Mouse (Mus musculus) CH12.LX (cell line): ENCODE measurements around the gene Nav1. TPM values are rescaled to one million over a fixed set of nuclear protein-coding genes. Genes with fewer than 3 reads are reported as not detected.
A peak's percentile ranks its signal among the peaks of the same experiment; 100 is the strongest.

Experiments
- DNase-seq: peaks from one replicate; pipeline ENCODE4 v3.0.0-alpha.2; 2013; ENCODE audit errors: extremely low read depth
- H3K27ac ChIP-seq: 2 replicates; pipeline ENCODE4 v1.5.1; 2012; ENCODE audit warnings: low read depth, mild to moderate bottlenecking, control low read depth, moderate library complexity; ENCODE audit not compliant: insufficient read depth
- H3K27me3 ChIP-seq: replicated peaks from 2 replicates; pipeline ENCODE3; 2012; ENCODE audit warnings: inconsistent platforms
- H3K36me3 ChIP-seq, 2 experiments: replicated peaks in 1 of 2; 2 replicates each; pipeline versions ENCODE3 to v1.6.1; 2012; ENCODE audit warnings: inconsistent platforms in 1 of 2, low read length in 1 of 2, mild to moderate bottlenecking in 1 of 2, mixed read lengths in 1 of 2, moderate library complexity in 1 of 2; ENCODE audit not compliant: control insufficient read depth in 1 of 2, insufficient read depth in 1 of 2
- H3K4me1 ChIP-seq, 2 experiments: 2 replicates each; pipeline ENCODE4 v1.6.1; 2012; ENCODE audit warnings: inconsistent platforms in 1 of 2, moderate library complexity in 1 of 2; ENCODE audit not compliant: insufficient read depth in 2 of 2, control insufficient read depth in 1 of 2
- H3K4me2 ChIP-seq: 2 replicates; pipeline ENCODE4 v1.6.1; 2012; ENCODE audit warnings: low read depth, mild to moderate bottlenecking, control low read depth; ENCODE audit not compliant: poor library complexity, insufficient read depth, severe bottlenecking
- H3K4me3 ChIP-seq, 3 experiments: fragments of 150-350 bp in 1 of 3; sonication (generic) in 1 of 3; replicated peaks in 1 of 3; 2 replicates each; pipeline versions ENCODE3 to v1.5.1; 2011 to 2012; ENCODE audit warnings: low read depth in 2 of 3, low read length in 2 of 3, mild to moderate bottlenecking in 2 of 3, moderate library complexity in 2 of 3, control low read depth in 1 of 3, improper control_type of control experiment in 1 of 3, inconsistent platforms in 1 of 3, mixed read lengths in 1 of 3; ENCODE audit not compliant: poor library complexity in 1 of 3
- H3K79me2 ChIP-seq: replicated peaks from 2 replicates; pipeline ENCODE4 v1.6.1; 2012; ENCODE audit warnings: mild to moderate bottlenecking, moderate library complexity; ENCODE audit not compliant: control insufficient read depth, poor library complexity, insufficient read depth, severe bottlenecking; ENCODE audit errors: extremely low read depth
- H3K9ac ChIP-seq: 2 replicates; pipeline ENCODE4 v1.6.1; 2012; ENCODE audit warnings: low read depth, mild to moderate bottlenecking, control low read depth, moderate library complexity; ENCODE audit not compliant: insufficient read depth
- H3K9me3 ChIP-seq: replicated peaks from 2 replicates; pipeline ENCODE3; 2012; ENCODE audit warnings: low read length, inconsistent platforms, mixed read lengths
- BHLHE40 ChIP-seq: IDR thresholded peaks from 2 replicates; pipeline ENCODE4 v1.6.1; 2011; ENCODE audit warnings: mild to moderate bottlenecking, low read depth, low read length, improper control_type of control experiment
- CHD1 ChIP-seq: IDR thresholded peaks from 2 replicates; pipeline ENCODE4 v1.6.1; 2012; ENCODE audit warnings: low read depth, low read length, improper control_type of control experiment, inconsistent platforms
- CHD2 ChIP-seq: IDR thresholded peaks from 2 replicates; pipeline ENCODE4 v1.6.1; 2011; ENCODE audit warnings: low read length, improper control_type of control experiment
- CTCF ChIP-seq, 2 experiments: IDR thresholded peaks in 1 of 2; conservative IDR thresholded peaks in 1 of 2; 2 replicates each; pipeline ENCODE4 v1.5.1; 2011 to 2012; ENCODE audit warnings: low read depth in 2 of 2, low read length in 2 of 2, improper control_type of control experiment in 1 of 2, inconsistent platforms in 1 of 2, mild to moderate bottlenecking in 1 of 2, moderate library complexity in 1 of 2
- E2F4 ChIP-seq: IDR thresholded peaks from 2 replicates; pipeline ENCODE4 v1.6.1; 2011; ENCODE audit warnings: low read depth, low read length, improper control_type of control experiment; ENCODE audit not compliant: insufficient replicate concordance
- ELF1 ChIP-seq: IDR thresholded peaks from 2 replicates; pipeline ENCODE4 v1.6.1; 2014; ENCODE audit warnings: low read depth, mild to moderate bottlenecking, inconsistent platforms, low read length, improper control_type of control experiment
- EP300 ChIP-seq: IDR thresholded peaks from 2 replicates; pipeline ENCODE4 v1.6.1; 2011; ENCODE audit warnings: low read length, improper control_type of control experiment
- ETS1 ChIP-seq: conservative IDR thresholded peaks from 2 replicates; pipeline ENCODE4 v1.6.1; 2012; ENCODE audit warnings: low read depth, mild to moderate bottlenecking, inconsistent platforms, low read length, improper control_type of control experiment, moderate library complexity
- GABPA ChIP-seq: IDR thresholded peaks from 2 replicates; pipeline ENCODE4 v1.6.1; 2012; ENCODE audit warnings: low read depth, low read length, improper control_type of control experiment, inconsistent platforms; ENCODE audit not compliant: insufficient replicate concordance
- HCFC1 ChIP-seq: IDR thresholded peaks from 2 replicates; pipeline ENCODE4 v1.6.1; 2012; ENCODE audit warnings: low read depth, mild to moderate bottlenecking, inconsistent platforms, low read length, improper control_type of control experiment
- IRF4 ChIP-seq: IDR thresholded peaks from 2 replicates; pipeline ENCODE4 v1.6.1; 2014; ENCODE audit warnings: low read depth, mild to moderate bottlenecking, inconsistent platforms, low read length, improper control_type of control experiment
- JUN ChIP-seq: IDR thresholded peaks from 2 replicates; pipeline ENCODE4 v1.6.1; 2011; ENCODE audit warnings: low read depth, mild to moderate bottlenecking, low read length, improper control_type of control experiment, moderate library complexity; ENCODE audit not compliant: insufficient read depth
- JUND ChIP-seq: conservative IDR thresholded peaks from 2 replicates; pipeline ENCODE4 v1.6.1; 2011; ENCODE audit warnings: low read depth, low read length, improper control_type of control experiment
- KAT2A ChIP-seq: IDR thresholded peaks from 2 replicates; pipeline ENCODE4 v1.6.1; 2012; ENCODE audit warnings: low read length, improper control_type of control experiment, inconsistent platforms; ENCODE audit not compliant: insufficient replicate concordance
- MAFK ChIP-seq: IDR thresholded peaks from 2 replicates; pipeline ENCODE4 v1.6.1; 2011; ENCODE audit warnings: low read length, improper control_type of control experiment; ENCODE audit not compliant: insufficient replicate concordance
- MAX ChIP-seq: IDR thresholded peaks from 2 replicates; pipeline ENCODE4 v1.6.1; 2011; ENCODE audit warnings: low read length, improper control_type of control experiment
- MAZ ChIP-seq: IDR thresholded peaks from 2 replicates; pipeline ENCODE4 v1.6.1; 2012; ENCODE audit warnings: low read depth, mild to moderate bottlenecking, inconsistent platforms, low read length, improper control_type of control experiment, moderate library complexity
- MEF2A ChIP-seq: IDR thresholded peaks from 2 replicates; pipeline ENCODE4 v1.6.1; 2014; ENCODE audit warnings: low read depth, mild to moderate bottlenecking, inconsistent platforms, low read length, improper control_type of control experiment, borderline replicate concordance
- MXI1 ChIP-seq: IDR thresholded peaks from 2 replicates; pipeline ENCODE4 v1.6.1; 2011; ENCODE audit warnings: mild to moderate bottlenecking, low read depth, low read length, improper control_type of control experiment
- MYC ChIP-seq: IDR thresholded peaks from 2 replicates; pipeline ENCODE4 v1.6.1; 2011; ENCODE audit warnings: low read depth, mild to moderate bottlenecking, improper control_type of control experiment, low read length
- NELFE ChIP-seq: IDR thresholded peaks from 2 replicates; pipeline ENCODE4 v1.6.1; 2011; ENCODE audit warnings: low read depth, low read length, improper control_type of control experiment
- NRF1 ChIP-seq: IDR thresholded peaks from 2 replicates; pipeline ENCODE4 v1.6.1; 2014; ENCODE audit warnings: low read depth, mild to moderate bottlenecking, inconsistent platforms, low read length, improper control_type of control experiment, moderate library complexity
- PAX5 ChIP-seq: IDR thresholded peaks from 2 replicates; pipeline ENCODE4 v1.6.1; 2012; ENCODE audit warnings: low read length, inconsistent platforms, mixed read lengths
- POLR2A ChIP-seq: IDR thresholded peaks from 2 replicates; pipeline ENCODE4 v1.6.1; 2011; ENCODE audit warnings: low read depth, mild to moderate bottlenecking, improper control_type of control experiment, low read length
- POLR2AphosphoS2 ChIP-seq: IDR thresholded peaks from 2 replicates; pipeline ENCODE4 v1.6.1; 2011; ENCODE audit warnings: low read depth, low read length, improper control_type of control experiment
- RAD21 ChIP-seq: IDR thresholded peaks from 2 replicates; pipeline ENCODE4 v1.6.1; 2011; ENCODE audit warnings: low read depth, mild to moderate bottlenecking, low read length, improper control_type of control experiment, moderate library complexity
- RCOR1 ChIP-seq: conservative IDR thresholded peaks from 2 replicates; pipeline ENCODE4 v1.6.1; 2012; ENCODE audit warnings: low read depth, mild to moderate bottlenecking, inconsistent platforms, low read length, improper control_type of control experiment
- SIN3A ChIP-seq: IDR thresholded peaks from 2 replicates; pipeline ENCODE4 v1.6.1; 2012; ENCODE audit warnings: low read length, improper control_type of control experiment, inconsistent platforms
- SMC3 ChIP-seq: IDR thresholded peaks from 2 replicates; pipeline ENCODE4 v1.6.1; 2011; ENCODE audit warnings: low read depth, low read length, improper control_type of control experiment
- TBP ChIP-seq: conservative IDR thresholded peaks from 2 replicates; pipeline ENCODE4 v1.6.1; 2011; ENCODE audit warnings: low read depth, low read length, improper control_type of control experiment
- TCF12 ChIP-seq: IDR thresholded peaks from 2 replicates; pipeline ENCODE4 v1.6.1; 2014; ENCODE audit warnings: low read depth, mild to moderate bottlenecking, inconsistent platforms, low read length, improper control_type of control experiment
- UBTF ChIP-seq: IDR thresholded peaks from 2 replicates; pipeline ENCODE4 v1.6.1; 2012; ENCODE audit warnings: low read depth, mild to moderate bottlenecking, inconsistent platforms, low read length, improper control_type of control experiment, moderate library complexity
- USF1 ChIP-seq: IDR thresholded peaks from 2 replicates; pipeline ENCODE4 v1.6.1; 2014; ENCODE audit warnings: low read depth, mild to moderate bottlenecking, inconsistent platforms, low read length, improper control_type of control experiment
- USF2 ChIP-seq: conservative IDR thresholded peaks from 2 replicates; pipeline ENCODE4 v1.6.1; 2011; ENCODE audit warnings: low read depth, low read length, improper control_type of control experiment
- ZC3H11A ChIP-seq: IDR thresholded peaks from 2 replicates; pipeline ENCODE4 v1.6.1; 2012; ENCODE audit warnings: low read depth, mild to moderate bottlenecking, inconsistent platforms, low read length, improper control_type of control experiment
- ZKSCAN1 ChIP-seq: IDR thresholded peaks from 2 replicates; pipeline ENCODE4 v1.6.1; 2012; ENCODE audit warnings: low read depth, inconsistent platforms, low read length, improper control_type of control experiment, borderline replicate concordance
- ZMIZ1 ChIP-seq: IDR thresholded peaks from 2 replicates; pipeline ENCODE4 v1.6.1; 2012; ENCODE audit warnings: low read depth, mild to moderate bottlenecking, inconsistent platforms, low read length, improper control_type of control experiment
- ZNF384 ChIP-seq: IDR thresholded peaks from 2 replicates; pipeline ENCODE4 v1.6.1; 2012; ENCODE audit warnings: low read depth, low read length, improper control_type of control experiment, inconsistent platforms
- dilution Hi-C: fragments of 300-500 bp; cut with MboI; formaldehyde crosslinking; loops from 2 replicates; pipeline ENCODE4 v1.14.3; 2020; ENCODE audit warnings: low sequenced_read_pairs; ENCODE audit not compliant: extremely low pct_unique_long_range_greater_than_20kb, extremely low pct_ligation_motif_present
- in situ Hi-C: fragments of 300-500 bp; cut with MboI; formaldehyde crosslinking; loops from 3 replicates; pipeline ENCODE4 v1.14.3; 2019; ENCODE audit warnings: low sequenced_read_pairs, low pct_ligation_motif_present, low pct_unique_long_range_greater_than_20kb, mixed read lengths
- polyA plus RNA-seq: library from polyadenylated mRNA; unstranded; fragments of >175 nt; gene quantifications from 2 replicates; pipeline ENCODE4 v1.2.1, GENCODE M21; 2012; ENCODE audit warnings: low read depth; ENCODE audit not compliant: insufficient read length
- total RNA-seq, 2 experiments: library from RNA; depleted of rRNA; stranded (reverse); fragments of 300-350 nt in 1 of 2; fragments of >200 nt in 1 of 2; gene quantifications; 2 replicates each; pipeline ENCODE4 v1.2.3; 2012 to 2014

The Nav1 gene
- total and polyA plus RNA-seq, 3 experiments: 0.21 to 0.56 TPM; not detected in 1

DNA sequence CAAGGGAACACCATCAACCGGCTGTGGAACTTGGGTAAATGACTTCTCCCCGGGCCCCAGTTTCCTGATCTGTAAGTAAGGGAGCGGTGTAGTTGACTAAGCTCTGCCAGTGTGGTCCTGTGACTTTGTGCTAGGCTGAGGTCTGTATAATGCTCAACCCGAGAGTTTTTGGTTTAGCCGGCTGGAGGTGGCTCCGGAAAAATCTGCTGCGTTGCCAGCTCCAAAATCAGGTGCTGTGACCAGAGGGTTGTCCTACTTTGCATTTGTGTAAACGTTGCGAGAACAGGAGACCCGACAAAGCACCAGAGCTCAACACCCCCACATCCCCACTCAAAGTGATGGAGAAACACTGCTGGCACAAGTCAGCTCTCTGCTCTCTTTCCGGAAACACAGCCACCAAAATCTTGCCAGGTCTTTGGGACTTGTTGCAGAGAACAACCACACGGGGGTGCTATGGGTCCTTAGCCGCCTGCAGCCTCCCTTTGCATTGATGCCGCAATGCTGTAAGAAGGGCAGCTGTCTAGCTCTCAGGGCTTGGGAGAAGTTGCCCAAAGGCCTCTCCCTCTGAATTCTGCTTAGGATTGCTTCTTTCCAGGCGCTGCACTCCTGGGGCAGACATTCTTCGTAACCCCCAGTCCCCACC lies 62.5 kb downstream of the Nav1 start:
- peak; percentile 91 for DNase-seq
- H3K79me2 ChIP-seq: no peaks in the 10 kb centered on the region
- H3K9ac ChIP-seq: no peak overlapping the region
- peak overlapping the region in 2 of 3 experiments; percentile 22 to 42 for H3K4me3 ChIP-seq
- TF ChIP-seq POLR2AphosphoS2: no peak
- TF ChIP-seq SMC3: peak; percentile 95
- no peak for TF ChIP-seq USF2
- 0 out of 2 replicates have a peak, but pooled peaks have one; percentile 62 for TF ChIP-seq UBTF
- TF ChIP-seq ZKSCAN1: no peak
- peak; percentile 70 for TF ChIP-seq ZC3H11A
- TF ChIP-seq TBP: no peak
- TF ChIP-seq HCFC1: peak; percentile 7; the same call in 1 of the 2 replicates
- no peak for TF ChIP-seq NRF1
- TF ChIP-seq SIN3A: peak; percentile 36; the same call in 1 of the 2 replicates
- no peak for TF ChIP-seq GABPA
- TF ChIP-seq RAD21: peak; percentile 88
- 0 out of 2 replicates have a peak, but pooled peaks have one; percentile 21 for TF ChIP-seq MYC
- no peak for TF ChIP-seq CHD1
- TF ChIP-seq KAT2A: no peak
- no peak for TF ChIP-seq CHD2
- TF ChIP-seq ELF1: peak; percentile 70
- no peak; the same call in 1 of the 2 replicates for TF ChIP-seq JUND
- TF ChIP-seq ZNF384: no peak
- peak; percentile 50; the same call in 1 of the 2 replicates for TF ChIP-seq MAFK
- peak; percentile 73 for TF ChIP-seq ETS1
- TF ChIP-seq MXI1: no peak
- 0 out of 2 replicates have a peak, but pooled peaks have one; percentile 12 for TF ChIP-seq MAZ
- peak; percentile 33 for TF ChIP-seq EP300
- no peak for TF ChIP-seq RCOR1
- TF ChIP-seq CTCF (conservative IDR thresholded peaks at IDR 0.05 in 1 of 2, IDR thresholded peaks at IDR 0.05 in 1 of 2; ENCODE audit: low read depth in 2 of 2, low read length in 2 of 2): peak; percentile 66 to 96
- no peak for TF ChIP-seq PAX5
- no peak for TF ChIP-seq IRF4
- TF ChIP-seq MAX: no peak
- TF ChIP-seq TCF12: peak; percentile 57; the same call in 1 of the 2 replicates
- TF ChIP-seq NELFE: peak; percentile 48; the same call in 1 of the 2 replicates
- TF ChIP-seq ZMIZ1: no peak
- TF ChIP-seq JUN: no peak; the same call in 1 of the 2 replicates
- no peak for TF ChIP-seq USF1
- TF ChIP-seq BHLHE40: peak; percentile 75
- no peak for TF ChIP-seq E2F4
- no peak for TF ChIP-seq POLR2A
- TF ChIP-seq MEF2A: no peak
- in situ Hi-C loops: loop anchor here (5.0 kb wide), 2 partner anchors 92 to 128 kb away; no protein-coding TSS in a partner anchor
- peaks cover 31% of the 10 kb centered on the region for H3K27me3 ChIP-seq
- no peaks in the 10 kb centered on the region for H3K9me3 ChIP-seq
- H3K36me3 ChIP-seq: no peaks in the 10 kb centered on the region
- peaks cover 0 to 8% of the 10 kb centered on the region in 2 experiments; a peak in 2 of 4 replicates for H3K4me1 ChIP-seq
- dilution Hi-C loops: no loop called here
- H3K4me2 ChIP-seq: peak overlapping the region; percentile 52
- no peak overlapping the region for H3K27ac ChIP-seq
